Mouse (Mus musculus) left cerebral cortex, postnatal 14 days (tissue): Measurements from ENCODE around the gene Vangl1. TPM values are rescaled to one million over a fixed set of nuclear protein-coding genes. Genes with fewer than 3 reads are reported as not detected.

Experiments used
- DNase-seq, 2 experiments: peaks; one replicate each; pipeline ENCODE4 v3.0.0; 2021 to 2022; ENCODE audit warnings: low spot score in 2 of 2, mixed read lengths in 1 of 2
- intact Hi-C: fragments of 180-260 bp; cut with DNase I; formaldehyde crosslinking; loops from one replicate; pipeline ENCODE4 v1.15.1; 2025
- total RNA-seq, 2 experiments: library from RNA; stranded (reverse); gene quantifications; 2 replicates each; pipeline ENCODE4 v1.2.3; 2021

Vangl1 gene
- total RNA-seq, 2 experiments from 2014 or later, result 5.3 to 6.6 TPM

DNA sequence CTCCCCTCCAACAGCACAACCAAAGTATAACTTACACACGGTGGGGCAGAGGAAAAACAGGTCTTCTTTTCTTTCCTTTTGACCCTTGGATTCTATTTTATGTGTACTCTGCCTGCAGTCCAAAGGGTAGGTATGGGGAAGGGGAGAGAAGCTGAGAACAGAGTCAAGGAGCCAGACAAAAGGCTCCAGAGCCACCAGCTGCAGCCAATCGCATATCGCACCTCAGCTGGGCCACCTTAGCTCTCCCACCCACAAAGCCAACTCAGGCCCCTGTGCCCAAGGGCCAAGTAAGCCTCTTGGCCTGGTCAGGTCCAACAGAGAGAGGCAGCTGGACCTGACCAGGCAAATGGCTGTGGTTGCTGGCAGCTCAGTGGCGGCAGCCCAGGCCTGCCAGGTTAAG is 52.0 kb downstream of the Vangl1 start:
- intact Hi-C loops, result no loop called here
- no peak for DNase-seq

- no peak for DNase-seq
- intact Hi-C loops, result no loop called here
Measured at GRCm38 (mm10) chr3:102151850-102152249, 52.6 kb downstream of the Vangl1 start.

- DNase-seq, result no peak
- intact Hi-C loops, result loop anchor here (5.0 kb wide), 1 partner anchor 37 kb away; no protein-coding TSS in a partner anchor
Measured at GRCm38 (mm10) chr3:102149941-102150340, 54.6 kb downstream of the Vangl1 start.

- intact Hi-C loops, result loop anchor here (5.0 kb wide), 1 partner anchor 40 kb away; no protein-coding TSS in a partner anchor
- DNase-seq, result no peak
Measured at GRCm38 (mm10) chr3:102147189-102147588, 57.3 kb downstream of the Vangl1 start.

DNA sequence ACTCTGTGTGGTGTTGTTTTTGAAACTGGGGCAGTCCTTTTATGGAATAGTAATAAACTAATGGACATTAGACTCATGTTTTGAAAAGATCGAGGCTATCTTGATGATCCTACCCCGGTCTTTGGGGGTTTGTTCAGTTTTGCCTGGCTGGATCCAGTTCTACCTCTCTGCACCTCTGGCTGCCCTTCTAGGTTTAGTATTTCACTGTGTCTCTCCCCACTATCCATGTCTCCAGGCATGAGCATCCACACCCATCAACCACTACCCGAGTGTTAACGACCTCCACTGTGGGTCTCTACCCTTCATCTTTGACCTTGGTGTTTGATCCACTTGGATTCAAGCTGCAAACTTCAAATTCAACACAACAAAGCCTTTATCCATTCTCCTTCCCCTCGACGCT is 58.1 kb downstream of the Vangl1 start:
- no peak for DNase-seq
- intact Hi-C loops, result loop anchor here (5.0 kb wide), 1 partner anchor 41 kb away; no protein-coding TSS in a partner anchor

DNA sequence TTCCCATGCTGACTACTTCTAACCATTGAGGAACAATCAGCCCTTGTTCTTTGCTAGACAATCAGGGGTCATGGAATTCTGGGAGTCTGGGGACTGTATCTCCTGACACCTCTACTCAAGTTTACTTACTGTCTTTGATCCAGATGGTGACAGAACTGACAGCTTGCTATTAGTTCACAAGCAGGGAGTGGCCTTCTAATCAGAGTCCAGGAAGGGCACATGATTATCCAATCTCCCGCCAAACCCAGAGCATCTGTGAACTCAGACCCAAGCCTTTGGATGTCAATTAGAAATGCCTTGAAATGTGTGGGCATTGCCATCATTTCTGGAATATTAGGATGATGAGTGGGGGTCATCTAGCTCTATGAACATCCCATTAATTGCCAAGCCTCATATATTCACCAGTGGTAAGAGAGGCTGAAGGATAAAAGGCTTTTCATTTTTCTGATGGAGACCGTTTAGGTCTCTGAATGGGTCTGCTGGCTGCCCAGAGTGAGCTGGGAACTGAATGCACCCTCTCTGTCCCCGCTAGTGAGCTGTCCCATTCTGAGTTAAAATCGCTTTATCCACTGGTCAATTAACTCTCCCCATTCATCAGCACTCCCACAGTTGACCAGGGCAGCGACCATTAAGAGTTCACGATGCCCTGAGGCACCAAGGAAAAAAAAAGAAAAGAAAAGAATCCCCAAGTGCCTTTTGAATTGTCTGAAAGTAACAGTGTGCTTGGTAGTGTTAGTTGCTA is 58.7 kb downstream of the Vangl1 start:
- no peak for DNase-seq
- intact Hi-C loops, result loop anchor here (5.0 kb wide), 1 partner anchor 41 kb away; no protein-coding TSS in a partner anchor

- no peak for DNase-seq
Measured at GRCm38 (mm10) chr3:102144401-102144800, 60.1 kb downstream of the Vangl1 start.

GRCm38 (mm10) chr3:102143536-102143935 is 61.0 kb downstream of the Vangl1 start:
- DNase-seq, result no peak
- intact Hi-C loops, result no loop called here

More at GRCm38 (mm10) chr3:102144401-102144800, 60.1 kb downstream of the Vangl1 start:
- intact Hi-C loops, result no loop called here

DNA sequence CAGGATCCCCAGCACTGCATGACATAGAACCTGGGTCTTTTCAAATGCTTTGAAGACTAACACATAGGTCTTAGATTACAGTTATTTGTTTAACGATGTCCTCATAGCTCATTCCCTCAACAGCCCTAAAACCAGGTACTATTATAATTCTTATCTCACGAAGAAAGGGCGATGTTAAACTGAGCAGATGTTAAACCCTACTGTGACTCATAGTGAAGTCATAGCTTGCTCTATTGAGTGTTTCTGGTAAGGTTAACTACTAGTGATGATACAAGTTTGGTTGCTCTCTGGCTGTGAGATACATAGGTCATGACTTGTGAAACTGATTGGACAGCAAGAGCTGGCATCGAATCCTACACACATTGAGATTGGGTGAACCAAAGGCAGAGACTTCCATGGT is 61.5 kb downstream of the Vangl1 start:
- DNase-seq, result no peak
- intact Hi-C loops, result no loop called here

DNA sequence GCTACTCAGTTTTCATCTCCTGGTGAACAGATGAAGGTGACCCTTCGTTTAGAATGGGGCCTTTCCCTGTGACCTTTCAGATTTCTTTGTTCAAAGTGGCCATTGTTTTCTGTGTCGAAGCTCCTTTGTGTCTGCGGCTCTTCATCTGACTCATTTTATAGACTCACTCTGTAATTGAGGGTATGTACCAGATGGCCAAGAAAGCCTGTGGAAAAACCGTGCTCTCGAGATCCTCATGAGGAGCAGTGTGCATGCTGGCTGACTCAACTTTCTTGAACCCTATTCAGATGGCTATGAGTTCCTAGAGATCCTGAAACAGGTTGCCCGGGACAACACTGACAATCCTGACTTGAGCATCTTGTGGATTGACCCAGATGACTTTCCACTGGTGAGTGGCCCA is 62.6 kb downstream of the Vangl1 start:
- DNase-seq, result no peak
- intact Hi-C loops, result no loop called here

DNA sequence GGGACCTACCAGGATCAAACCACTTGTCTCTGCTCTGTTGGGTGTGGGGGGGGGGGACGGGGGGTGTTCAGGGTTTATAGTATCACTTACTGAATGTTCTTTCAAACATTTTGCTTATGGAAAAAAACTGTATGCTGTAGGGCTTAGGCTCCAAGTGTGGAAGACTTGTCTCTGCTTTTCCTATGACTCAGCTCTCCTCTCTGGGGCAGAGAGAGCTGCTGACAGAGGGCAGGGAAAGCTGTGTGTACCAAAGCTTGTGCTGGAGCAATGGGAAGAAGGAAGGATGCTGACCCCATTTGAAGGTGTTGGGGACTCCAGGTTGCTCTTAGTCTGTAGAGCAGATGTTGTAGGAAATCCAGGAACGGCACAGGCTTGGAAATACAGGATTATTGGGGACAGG is 63.0 kb downstream of the Vangl1 start:
- intact Hi-C loops, result no loop called here
- no peak for DNase-seq

- intact Hi-C loops, result no loop called here
Measured at GRCm38 (mm10) chr3:102140606-102141005, 63.9 kb downstream of the Vangl1 start.

GRCm38 (mm10) chr3:102138899-102139298 is 65.6 kb downstream of the Vangl1 start:
- DNase-seq, result no peak
- intact Hi-C loops, result no loop called here

More at GRCm38 (mm10) chr3:102140606-102141005, 63.9 kb downstream of the Vangl1 start:
- DNase-seq, result no peak

DNA sequence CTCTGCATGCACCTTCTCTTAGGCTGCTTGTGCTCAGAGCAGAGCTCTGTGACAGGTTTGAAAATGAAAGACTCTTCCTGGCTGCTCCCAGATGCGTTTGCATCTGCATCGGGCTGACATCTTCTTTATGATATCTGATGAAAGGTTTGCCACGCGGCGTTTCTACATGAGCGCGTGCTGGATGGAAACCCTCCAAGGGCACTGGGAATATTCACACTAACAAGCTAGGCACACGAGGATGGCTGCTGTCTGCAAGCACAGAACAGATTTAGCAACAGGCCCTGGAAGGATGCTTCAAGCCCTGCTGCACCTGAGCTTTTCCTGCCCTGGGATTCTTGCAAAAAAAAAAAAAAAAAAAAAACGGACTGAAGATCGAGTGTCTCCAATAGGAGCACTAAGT is 67.3 kb downstream of the Vangl1 start:
- intact Hi-C loops, result no loop called here
- DNase-seq, result no peak

DNA sequence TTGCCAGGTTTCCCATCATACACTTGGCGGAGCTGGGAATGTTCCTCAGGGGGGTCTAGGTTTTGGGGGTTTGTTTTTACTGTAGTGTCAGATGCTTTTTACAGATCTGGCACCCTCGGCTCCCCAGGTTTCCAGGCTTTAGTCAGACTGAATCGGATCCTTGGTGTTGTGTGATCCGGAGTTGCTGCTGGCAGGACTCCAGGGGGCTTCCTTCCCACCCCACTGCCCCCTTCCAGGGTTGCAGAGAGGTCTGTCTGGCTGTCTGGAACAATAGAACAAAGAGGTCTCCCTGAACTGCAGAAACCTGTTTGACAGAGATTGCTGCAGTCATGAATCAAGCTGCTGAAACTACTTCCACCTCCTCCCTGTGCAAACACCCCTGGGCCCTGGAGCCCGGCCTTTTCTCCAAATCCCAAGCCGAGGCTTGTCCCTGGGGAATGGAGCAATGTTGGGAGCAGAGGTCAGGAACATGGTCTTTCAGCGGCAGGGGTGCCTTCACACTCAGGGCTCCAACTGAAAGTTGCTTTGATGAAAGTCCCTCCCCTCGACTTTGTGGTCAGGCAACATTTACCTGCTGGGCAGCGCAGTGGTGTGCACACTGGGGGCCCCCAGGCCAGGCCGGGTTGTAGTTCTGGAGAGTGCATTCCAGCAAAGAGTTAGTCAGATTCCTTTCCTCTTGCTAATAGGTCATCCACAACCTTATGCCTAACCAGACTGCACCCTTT is 68.9 kb downstream of the Vangl1 start:
- DNase-seq, result no peak
- intact Hi-C loops, result no loop called here

DNA sequence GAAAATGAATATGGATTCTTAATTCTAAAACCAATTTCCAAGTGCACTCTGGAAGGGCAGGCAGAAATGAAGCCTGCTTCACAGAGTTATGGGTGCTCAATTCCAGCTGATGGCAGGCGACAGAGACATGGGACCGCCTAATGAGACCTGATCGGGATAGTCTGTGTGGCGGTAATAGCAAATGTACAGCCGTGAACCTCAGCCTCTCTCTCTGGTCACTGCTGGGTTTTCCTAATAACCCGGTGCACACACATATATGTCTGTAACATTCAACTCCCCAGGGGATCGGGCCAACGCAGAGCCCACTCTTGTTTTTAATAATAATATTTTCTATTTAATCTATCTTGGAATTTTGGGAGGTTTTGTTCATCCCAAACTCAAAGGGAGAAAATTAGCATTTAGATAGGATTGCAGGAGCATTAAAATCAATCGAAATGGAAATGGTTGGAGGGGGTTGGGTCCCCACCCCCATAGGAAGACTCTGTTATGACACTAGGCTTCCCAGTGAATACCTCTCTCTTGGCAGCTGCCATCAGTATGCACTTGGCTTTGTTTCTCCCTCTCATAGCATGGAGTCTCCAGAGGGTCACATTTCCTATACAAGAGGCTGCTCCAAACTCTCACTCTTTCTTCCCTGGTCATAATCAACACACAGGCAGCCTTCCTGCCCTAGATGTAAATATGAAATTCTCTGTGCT is 72.7 kb downstream of the Vangl1 start:
- DNase-seq, result no peak
- intact Hi-C loops, result no loop called here

DNA sequence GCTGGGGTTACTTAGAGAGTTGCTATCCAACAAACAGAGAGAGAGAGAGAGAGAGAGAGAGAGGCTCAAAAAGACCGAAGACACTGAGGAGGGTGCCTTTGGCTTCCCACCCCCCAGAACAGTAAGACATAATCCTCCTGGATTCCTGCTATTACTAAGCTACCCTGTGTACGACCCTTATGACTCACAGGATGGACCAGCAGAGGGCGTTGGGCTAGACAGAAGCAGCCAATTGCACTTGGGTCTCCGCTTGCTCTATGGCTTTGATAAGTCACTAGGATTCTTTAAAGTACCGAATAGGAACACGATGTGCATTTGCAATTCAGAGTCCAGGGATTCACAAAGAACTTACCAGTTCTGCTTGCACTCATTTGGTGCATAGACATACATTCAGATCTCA is 74.0 kb downstream of the Vangl1 start:
- intact Hi-C loops, result no loop called here
- no peak for DNase-seq

DNA sequence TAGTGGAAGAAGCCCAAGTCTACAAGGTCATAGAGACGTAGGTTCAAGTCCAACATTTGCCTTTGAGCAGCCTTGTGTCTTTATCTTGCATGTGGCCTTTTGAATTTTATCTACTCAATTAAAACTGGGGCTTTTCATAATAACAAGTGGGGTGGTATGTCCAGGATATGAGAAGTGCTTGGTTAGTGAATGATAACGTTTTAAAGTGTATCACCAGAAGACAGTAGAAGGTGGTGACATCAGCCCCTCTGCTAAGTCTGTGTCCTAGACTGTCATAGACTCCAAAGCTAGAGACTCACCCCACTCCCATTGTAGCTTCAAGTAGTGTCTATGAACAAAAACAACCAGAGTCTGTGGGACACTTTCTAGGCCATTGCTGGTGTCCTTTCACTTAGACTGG is 76.3 kb downstream of the Vangl1 start:
- intact Hi-C loops, result no loop called here
- no peak for DNase-seq

- intact Hi-C loops, result no loop called here
- no peak for DNase-seq
Measured at GRCm38 (mm10) chr3:102127114-102127513, 77.4 kb downstream of the Vangl1 start.

DNA sequence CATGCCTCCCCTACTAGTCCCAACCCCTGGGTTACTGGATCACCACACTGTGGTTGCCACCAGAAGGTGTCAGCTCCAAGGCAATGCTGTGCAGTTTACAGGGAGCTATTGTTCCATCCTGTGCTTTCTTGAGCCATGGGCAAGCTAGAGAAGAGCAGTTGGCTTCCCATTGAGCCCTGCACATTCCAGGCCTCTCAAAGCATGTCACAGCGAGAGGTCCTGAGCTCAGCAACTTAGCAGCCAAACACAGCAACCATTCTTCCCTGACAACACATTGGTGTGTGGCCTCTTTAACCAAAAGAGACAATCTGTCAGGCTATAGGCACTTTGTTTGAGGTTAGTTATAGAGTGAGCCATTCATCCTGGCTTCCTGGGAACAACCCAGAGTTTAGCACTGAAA is 78.9 kb downstream of the Vangl1 start:
- no peak for DNase-seq
- intact Hi-C loops, result no loop called here
